Mouse (Mus musculus): ENCODE measurements around the gene Bmp7. TPM values are rescaled to one million over a fixed set of nuclear protein-coding genes. Genes with fewer than 3 reads are reported as not detected.

Gene Bmp7
- total RNA-seq, 2 experiments from 2014 or later = 1.7 to 2.6 TPM

- DNase-seq = no peak
- intact Hi-C loops (cut with DNase I) = no loop called here
These were observed 10.1 kb upstream of the Bmp7 start for GRCm38 (mm10) chr2:172950119-172950676.

- DNase-seq = no peak
- intact Hi-C loops (cut with DNase I) = loop anchor here (5.0 kb wide), 1 partner anchor 117 kb away; no protein-coding TSS in a partner anchor
These were observed 8.9 kb upstream of the Bmp7 start for GRCm38 (mm10) chr2:172949051-172949450.

- no peak for DNase-seq
- intact Hi-C loops (cut with DNase I) = no loop called here
These were observed 660 bp upstream of the Bmp7 start for GRCm38 (mm10) chr2:172940799-172941163.

- DNase-seq = no peak
- intact Hi-C loops (cut with DNase I) = no loop called here
These were observed 500 bp downstream of the Bmp7 start for GRCm38 (mm10) chr2:172939639-172940002.

- intact Hi-C loops (cut with DNase I) = no loop called here
- DNase-seq = peak in 1 of 2 experiments; percentile 10
These were observed 1.1 kb downstream of the Bmp7 start for GRCm38 (mm10) chr2:172938761-172939638.

- intact Hi-C loops (cut with DNase I) = no loop called here
- DNase-seq = no peak
These were observed 2.6 kb downstream of the Bmp7 start for GRCm38 (mm10) chr2:172937326-172938190.

- intact Hi-C loops (cut with DNase I) = no loop called here
These were observed 3.3 kb downstream of the Bmp7 start for GRCm38 (mm10) chr2:172936844-172937243.

GRCm38 (mm10) chr2:172935776-172936562, 4.2 kb downstream of the Bmp7 start:
- no peak for DNase-seq
- intact Hi-C loops (cut with DNase I) = no loop called here

More at GRCm38 (mm10) chr2:172936844-172937243, 3.3 kb downstream of the Bmp7 start:
- no peak for DNase-seq

- DNase-seq = no peak
- intact Hi-C loops (cut with DNase I) = no loop called here
These were observed 5.0 kb downstream of the Bmp7 start for GRCm38 (mm10) chr2:172934891-172935740.

GRCm38 (mm10) chr2:172934420-172934788, 5.7 kb downstream of the Bmp7 start:
- intact Hi-C loops (cut with DNase I) = no loop called here
- DNase-seq = no peak

- intact Hi-C loops (cut with DNase I) = no loop called here
- peak; percentile 16 to 45 for DNase-seq
These were observed 6.3 kb downstream of the Bmp7 start for GRCm38 (mm10) chr2:172933631-172934419.

- intact Hi-C loops (cut with DNase I) = no loop called here
- DNase-seq = no peak
These were observed 8.8 kb downstream of the Bmp7 start for GRCm38 (mm10) chr2:172931137-172931898.

GRCm38 (mm10) chr2:172929905-172930436, 10.2 kb downstream of the Bmp7 start:
- DNase-seq = no peak
- intact Hi-C loops (cut with DNase I) = no loop called here

- intact Hi-C loops (cut with DNase I) = no loop called here
- no peak for DNase-seq
These were observed 12.5 kb downstream of the Bmp7 start for GRCm38 (mm10) chr2:172927643-172928042.

GRCm38 (mm10) chr2:172926311-172926710, 13.8 kb downstream of the Bmp7 start:
- DNase-seq = no peak
- intact Hi-C loops (cut with DNase I) = no loop called here

- DNase-seq = no peak
- intact Hi-C loops (cut with DNase I) = no loop called here
These were observed 15.2 kb downstream of the Bmp7 start for GRCm38 (mm10) chr2:172924961-172925360.

- peak; percentile 56 to 75 for DNase-seq
These were observed 16.9 kb downstream of the Bmp7 start for GRCm38 (mm10) chr2:172923198-172923597.

GRCm38 (mm10) chr2:172922597-172922996, 17.5 kb downstream of the Bmp7 start:
- DNase-seq = no peak
- intact Hi-C loops (cut with DNase I) = no loop called here

More at GRCm38 (mm10) chr2:172923198-172923597, 16.9 kb downstream of the Bmp7 start:
- intact Hi-C loops (cut with DNase I) = no loop called here

All from heart, postnatal 14 days (tissue).